Mouse (Mus musculus) forebrain, embryonic 12.5 days (tissue): ENCODE measurements at regions not wholly inside any gene's neighbourhood (a gene's known extent, or its start where the extent isn't known, plus 50 kb on each side); places are given as distances from the start of the nearest gene placed in this dataset.

Experiments
- ATAC-seq: fragments of 200-750 bp; cut with Nextera tagmentation; 2 replicates; pipeline ENCODE4 v1.8.0; 2017; ENCODE audit warnings: moderate TSS enrichment; ENCODE audit not compliant: low FRiP score
- H3K27ac ChIP-seq: fragments of 300-500 bp; sonication (generic); 2 replicates; pipeline ENCODE4 v1.5.1; 2016; ENCODE audit warnings: mild to moderate bottlenecking
- H3K27me3 ChIP-seq: fragments of 300-500 bp; sonication (generic); 2 replicates; pipeline ENCODE4 v1.6.1; 2016; ENCODE audit warnings: mild to moderate bottlenecking
- H3K36me3 ChIP-seq: fragments of 300-500 bp; sonication (generic); replicated peaks from 2 replicates; pipeline ENCODE4 v1.6.1; 2016; ENCODE audit warnings: mild to moderate bottlenecking
- H3K4me1 ChIP-seq: fragments of 300-500 bp; sonication (generic); 2 replicates; pipeline ENCODE4 v1.6.1; 2016
- H3K4me2 ChIP-seq: fragments of 300-500 bp; sonication (generic); 2 replicates; pipeline ENCODE4 v1.6.1; 2016; ENCODE audit warnings: mild to moderate bottlenecking, moderate library complexity
- H3K4me3 ChIP-seq: fragments of 300-500 bp; sonication (generic); replicated peaks from 2 replicates; pipeline ENCODE4 v1.5.1; 2016; ENCODE audit warnings: mild to moderate bottlenecking
- H3K9ac ChIP-seq: fragments of 300-500 bp; sonication (generic); 2 replicates; pipeline ENCODE4 v1.6.1; 2016; ENCODE audit warnings: mild to moderate bottlenecking
- H3K9me3 ChIP-seq: fragments of 300-500 bp; sonication (generic); 2 replicates; pipeline ENCODE4 v1.6.1; 2016
- WGBS: fragments of 180-500 bp; shearing (Covaris S2); methylation state at CpG from one replicate; pipeline ENCODE4 v1.1.7; 2016; 5-methylcytosine and 5-hydroxymethylcytosine counted together

DNA sequence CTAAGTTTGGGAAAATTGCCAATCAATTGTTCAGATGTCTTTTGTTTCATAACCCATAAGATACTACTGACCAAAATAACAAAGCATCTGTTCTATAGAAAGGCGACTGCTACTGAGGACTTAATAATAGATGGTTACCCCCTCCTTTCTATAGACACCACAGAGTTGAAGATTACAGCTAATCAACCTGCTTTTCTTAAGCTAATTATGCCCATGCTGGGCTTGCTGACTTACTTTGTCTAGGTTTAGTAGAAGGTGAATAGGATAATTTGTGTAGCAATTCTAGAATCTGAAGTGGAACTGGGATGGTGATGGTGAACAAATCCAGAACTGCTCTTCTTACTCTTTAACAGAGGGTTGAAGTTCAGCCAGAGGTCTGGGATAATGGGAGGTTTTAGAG is 53.8 kb upstream of the Tbx18 start:
- Histone ChIP-seq H3K9me3 (no peaks in the 10 kb centered on the region), H3K36me3 (no peaks in the 10 kb centered on the region), H3K4me2 (no peak overlapping the region), H3K9ac (no peak overlapping the region), H3K4me1 (no peaks in the 10 kb centered on the region), H3K27ac (no peak overlapping the region), H3K27me3 (no peaks in the 10 kb centered on the region), H3K4me3 (no peak overlapping the region)
- WGBS: 31% methylated on average over 1 of the region's 1 CpGs
- no peak for ATAC-seq

GRCm38 (mm10) chr9:87811746-87812145 is 80.7 kb upstream of the Tbx18 start:
- Histone ChIP-seq H3K4me3 (no peak overlapping the region), H3K27me3 (no peaks in the 10 kb centered on the region), H3K4me1 (no peaks in the 10 kb centered on the region), H3K36me3 (no peaks in the 10 kb centered on the region), H3K4me2 (no peak overlapping the region), H3K9ac (no peak overlapping the region), H3K9me3 (no peaks in the 10 kb centered on the region), H3K27ac (no peak overlapping the region)
- 86% methylated on average over 2 of the region's 2 CpGs for WGBS
- no peak for ATAC-seq

DNA sequence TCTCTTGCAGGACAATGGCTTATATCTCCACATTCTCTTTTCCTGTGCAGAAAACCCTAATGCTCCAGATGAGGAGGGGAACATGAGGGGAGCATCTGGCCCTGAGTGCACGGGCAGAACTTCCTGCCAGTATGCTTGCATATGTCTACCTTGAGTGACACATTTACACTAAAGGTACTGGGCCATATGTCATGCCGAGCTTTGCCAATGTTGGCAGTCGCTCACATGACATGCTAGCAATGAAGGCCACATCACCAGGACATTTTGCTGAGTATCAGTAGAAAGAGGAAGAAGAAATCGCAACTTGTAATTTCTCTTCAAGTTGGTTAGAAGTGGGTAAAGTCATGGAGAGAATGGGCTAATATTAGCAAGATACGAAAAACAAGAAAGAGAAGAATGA is 91.2 kb upstream of the Tbx18 start:
- no peak overlapping the region for H3K4me2 ChIP-seq
- no peak overlapping the region for H3K4me3 ChIP-seq
- H3K9ac ChIP-seq: no peak overlapping the region
- no peaks in the 10 kb centered on the region for H3K9me3 ChIP-seq
- H3K4me1 ChIP-seq: no peaks in the 10 kb centered on the region
- 86% methylated on average over 5 of the region's 5 CpGs for WGBS
- no peaks in the 10 kb centered on the region for H3K36me3 ChIP-seq
- no peaks in the 10 kb centered on the region for H3K27me3 ChIP-seq
- no peak overlapping the region for H3K27ac ChIP-seq
- ATAC-seq: no peak

GRCm38 (mm10) chr9:87824691-87825230 is 93.7 kb upstream of the Tbx18 start:
- WGBS: 80% methylated on average over 8 of the region's 8 CpGs
- no peaks in the 10 kb centered on the region for H3K36me3 ChIP-seq
- H3K4me2 ChIP-seq: no peak overlapping the region
- H3K9ac ChIP-seq: no peak overlapping the region
- ATAC-seq: no peak
- H3K27me3 ChIP-seq: no peaks in the 10 kb centered on the region
- no peak overlapping the region for H3K4me3 ChIP-seq
- H3K4me1 ChIP-seq: no peaks in the 10 kb centered on the region
- H3K27ac ChIP-seq: no peak overlapping the region
- no peaks in the 10 kb centered on the region for H3K9me3 ChIP-seq

DNA sequence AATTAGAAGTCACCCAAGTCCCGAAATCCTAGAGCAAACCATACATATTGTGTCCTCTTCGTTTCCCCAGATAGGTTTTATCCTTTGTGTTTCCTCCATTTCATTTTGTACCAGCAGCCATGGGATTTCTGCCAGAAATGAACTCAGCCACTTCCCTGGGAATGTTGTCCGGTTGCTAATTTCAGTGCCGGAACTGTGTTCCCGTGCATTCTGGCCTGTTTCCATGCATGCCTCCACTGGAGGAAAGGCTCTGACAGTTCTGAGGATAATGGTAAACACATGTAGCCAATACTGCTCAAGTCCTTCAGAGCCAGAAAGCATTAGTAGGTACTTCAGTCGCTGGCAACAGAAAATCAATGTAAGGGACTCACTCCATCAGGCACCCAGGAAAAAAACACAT is 112.8 kb upstream of the Tbx18 start:
- no peaks in the 10 kb centered on the region for H3K9me3 ChIP-seq
- H3K4me1 ChIP-seq: peaks cover 3% of the 10 kb centered on the region; the same call in 1 of the 2 replicates
- no peak overlapping the region for H3K27ac ChIP-seq
- H3K36me3 ChIP-seq: no peaks in the 10 kb centered on the region
- H3K4me2 ChIP-seq: no peak overlapping the region
- 77% methylated on average over 6 of the region's 6 CpGs for WGBS
- no peak overlapping the region for H3K4me3 ChIP-seq
- H3K9ac ChIP-seq: no peak overlapping the region
- no peaks in the 10 kb centered on the region for H3K27me3 ChIP-seq
- no peak for ATAC-seq

- H3K9ac ChIP-seq: no peak overlapping the region
- H3K27me3 ChIP-seq: no peaks in the 10 kb centered on the region
- H3K36me3 ChIP-seq: no peaks in the 10 kb centered on the region
- no peak for ATAC-seq
- no peak overlapping the region for H3K4me2 ChIP-seq
- 85% methylated on average over 2 of the region's 2 CpGs for WGBS
- H3K27ac ChIP-seq: no peak overlapping the region
- H3K4me3 ChIP-seq: no peak overlapping the region
- peaks cover 5% of the 10 kb centered on the region; the same call in 1 of the 2 replicates for H3K4me1 ChIP-seq
- no peaks in the 10 kb centered on the region for H3K9me3 ChIP-seq
Observed at GRCm38 (mm10) chr9:87844453-87844852, 113.4 kb upstream of the Tbx18 start.

GRCm38 (mm10) chr9:87848882-87849281 is 117.8 kb upstream of the Tbx18 start:
- ATAC-seq: peak; percentile 70
- Histone ChIP-seq H3K4me2 (no peak overlapping the region), H3K27ac (no peak overlapping the region), H3K36me3 (no peaks in the 10 kb centered on the region), H3K9ac (no peak overlapping the region), H3K4me3 (no peak overlapping the region), H3K27me3 (no peaks in the 10 kb centered on the region), H3K9me3 (no peaks in the 10 kb centered on the region), H3K4me1 (peaks cover 5% of the 10 kb centered on the region; the same call in 1 of the 2 replicates)
- WGBS: 52% methylated on average over 5 of the region's 5 CpGs

- H3K27me3 ChIP-seq: no peaks in the 10 kb centered on the region
- no peak overlapping the region for H3K9ac ChIP-seq
- H3K4me3 ChIP-seq: no peak overlapping the region
- H3K36me3 ChIP-seq: no peaks in the 10 kb centered on the region
- H3K27ac ChIP-seq: no peak overlapping the region
- no peak for ATAC-seq
- 94% methylated on average over 1 of the region's 1 CpGs for WGBS
- H3K9me3 ChIP-seq: no peaks in the 10 kb centered on the region
- no peak overlapping the region for H3K4me2 ChIP-seq
- H3K4me1 ChIP-seq: peaks cover 5% of the 10 kb centered on the region; the same call in 1 of the 2 replicates
Observed at GRCm38 (mm10) chr9:87850133-87850532, 119.1 kb upstream of the Tbx18 start.

DNA sequence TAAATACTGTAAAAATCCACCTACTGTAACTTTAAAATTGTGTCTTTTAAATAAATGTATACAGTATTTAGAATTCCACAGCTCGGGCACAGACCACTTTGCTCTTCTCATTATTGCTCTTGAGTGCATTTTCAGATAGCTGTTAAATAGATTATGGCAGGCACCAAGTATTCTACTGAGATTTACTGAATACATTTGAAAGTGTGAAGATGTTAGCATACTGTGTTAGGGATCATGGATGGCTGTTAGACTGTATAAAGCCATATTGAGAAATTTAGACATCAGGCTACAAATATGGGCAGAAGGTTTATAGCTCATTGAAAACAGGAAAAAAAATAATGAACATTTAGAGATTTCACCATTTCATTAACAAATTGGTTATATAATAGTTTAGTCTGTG is 130.5 kb upstream of the Tbx18 start:
- H3K27ac ChIP-seq: no peak overlapping the region
- no peak overlapping the region for H3K9ac ChIP-seq
- H3K4me2 ChIP-seq: no peak overlapping the region
- H3K36me3 ChIP-seq: no peaks in the 10 kb centered on the region
- H3K9me3 ChIP-seq: no peaks in the 10 kb centered on the region
- ATAC-seq: no peak
- H3K4me1 ChIP-seq: no peaks in the 10 kb centered on the region
- H3K27me3 ChIP-seq: no peaks in the 10 kb centered on the region
- no peak overlapping the region for H3K4me3 ChIP-seq
- 71% methylated on average over 1 of the region's 1 CpGs for WGBS

GRCm38 (mm10) chr9:87865236-87865635 is 134.2 kb upstream of the Tbx18 start:
- H3K9ac ChIP-seq: no peak overlapping the region

GRCm38 (mm10) chr9:87872384-87872905 is 141.4 kb upstream of the Tbx18 start:
- H3K27me3 ChIP-seq: no peaks in the 10 kb centered on the region
- H3K4me3 ChIP-seq: no peak overlapping the region
- no peak for ATAC-seq
- no peaks in the 10 kb centered on the region for H3K9me3 ChIP-seq
- WGBS: 87% methylated on average over 6 of the region's 6 CpGs
- no peak overlapping the region for H3K27ac ChIP-seq
- H3K9ac ChIP-seq: no peak overlapping the region
- no peak overlapping the region for H3K4me2 ChIP-seq
- no peaks in the 10 kb centered on the region for H3K4me1 ChIP-seq
- no peaks in the 10 kb centered on the region for H3K36me3 ChIP-seq

More at GRCm38 (mm10) chr9:87865236-87865635, 134.2 kb upstream of the Tbx18 start:
- H3K27ac ChIP-seq: no peak overlapping the region
- no peak for ATAC-seq
- H3K9me3 ChIP-seq: no peaks in the 10 kb centered on the region
- H3K27me3 ChIP-seq: no peaks in the 10 kb centered on the region
- no peaks in the 10 kb centered on the region for H3K36me3 ChIP-seq
- H3K4me1 ChIP-seq: no peaks in the 10 kb centered on the region
- no peak overlapping the region for H3K4me3 ChIP-seq
- 80% methylated on average over 6 of the region's 6 CpGs for WGBS
- H3K4me2 ChIP-seq: no peak overlapping the region

- ATAC-seq: peak; percentile 80; the same call in 1 of the 2 replicates
- no peaks in the 10 kb centered on the region for H3K36me3 ChIP-seq
- WGBS: 69% methylated on average over 1 of the region's 1 CpGs
- no peak overlapping the region for H3K9ac ChIP-seq
- peaks cover 3% of the 10 kb centered on the region; the same call in 1 of the 2 replicates for H3K4me1 ChIP-seq
- H3K4me3 ChIP-seq: no peak overlapping the region
- H3K4me2 ChIP-seq: no peak overlapping the region
- H3K27ac ChIP-seq: no peak overlapping the region
- no peaks in the 10 kb centered on the region for H3K9me3 ChIP-seq
- no peaks in the 10 kb centered on the region for H3K27me3 ChIP-seq
Observed at GRCm38 (mm10) chr9:87882587-87882986, 151.5 kb upstream of the Tbx18 start.

DNA sequence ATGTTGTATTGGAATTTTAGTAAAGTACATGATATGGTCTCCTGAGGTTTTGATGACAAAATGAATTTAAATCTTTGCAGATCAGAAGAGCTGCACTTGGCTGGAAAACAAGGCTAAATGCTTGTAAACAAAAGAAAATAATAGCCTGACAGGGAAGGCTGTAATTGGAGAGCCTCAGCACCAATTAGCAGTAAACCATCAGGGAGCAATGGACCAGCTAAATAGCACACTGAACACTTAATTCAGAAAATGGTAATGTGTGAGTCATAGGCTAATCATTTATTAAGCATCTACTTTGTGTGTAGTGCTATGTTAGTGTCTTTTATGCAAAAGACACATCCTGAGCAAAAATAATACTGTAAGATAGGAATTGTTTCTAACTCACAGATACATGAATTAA is 152.0 kb upstream of the Tbx18 start:
- no peak overlapping the region for H3K9ac ChIP-seq
- no peak overlapping the region for H3K4me2 ChIP-seq
- H3K36me3 ChIP-seq: no peaks in the 10 kb centered on the region
- no peak overlapping the region for H3K27ac ChIP-seq
- H3K27me3 ChIP-seq: no peaks in the 10 kb centered on the region
- H3K4me3 ChIP-seq: no peak overlapping the region
- peaks cover 3% of the 10 kb centered on the region; the same call in 1 of the 2 replicates for H3K4me1 ChIP-seq
- peak; percentile 92 for ATAC-seq
- H3K9me3 ChIP-seq: no peaks in the 10 kb centered on the region
